Mouse (Mus musculus) MEL (cell line): ENCODE measurements at regions not wholly inside any gene's neighbourhood (a gene's known extent, or its start where the extent isn't known, plus 50 kb on each side); places are given as distances from the start of the nearest gene placed in this dataset.

Experiments
- CTCF ChIP-seq, 3 experiments: IDR thresholded peaks in 2 of 3; conservative IDR thresholded peaks in 1 of 3; 2 replicates each; pipeline ENCODE4 v1.5.1; 2011 to 2012; ENCODE audit warnings: low read length in 3 of 3, low read depth in 2 of 3, mild to moderate bottlenecking in 2 of 3, improper control_type of control experiment in 1 of 3, inconsistent platforms in 1 of 3, mixed read lengths in 1 of 3, moderate library complexity in 1 of 3; ENCODE audit not compliant: control insufficient read depth in 1 of 3, insufficient read depth in 1 of 3, poor library complexity in 1 of 3, severe bottlenecking in 1 of 3
- E2F4 ChIP-seq: IDR thresholded peaks from 2 replicates; pipeline ENCODE4 v1.6.1; 2011; ENCODE audit warnings: low read depth, low read length, improper control_type of control experiment, borderline replicate concordance
- EP300 ChIP-seq, 2 experiments: IDR thresholded peaks; 2 replicates each; pipeline ENCODE4 v1.6.1; 2011; ENCODE audit warnings: improper control_type of control experiment in 2 of 2, low read length in 2 of 2, low read depth in 1 of 2, mild to moderate bottlenecking in 1 of 2
- KAT2A ChIP-seq: conservative IDR thresholded peaks from 2 replicates; pipeline ENCODE4 v1.6.1; 2012; ENCODE audit warnings: low read depth, low read length, improper control_type of control experiment, inconsistent platforms
- MAFK ChIP-seq: IDR thresholded peaks from 2 replicates; pipeline ENCODE4 v1.6.1; 2011; ENCODE audit warnings: low read depth, mild to moderate bottlenecking, low read length, improper control_type of control experiment, borderline replicate concordance
- MAX ChIP-seq: IDR thresholded peaks from 2 replicates; pipeline ENCODE4 v1.6.1; 2011; ENCODE audit warnings: low read length, improper control_type of control experiment
- MAZ ChIP-seq: IDR thresholded peaks from 2 replicates; pipeline ENCODE4 v1.6.1; 2012; ENCODE audit warnings: low read depth, mild to moderate bottlenecking, inconsistent platforms, low read length, improper control_type of control experiment
- POLR2A ChIP-seq, 2 experiments: IDR thresholded peaks; 2 replicates each; pipeline ENCODE4 v1.6.1; 2011 to 2012; ENCODE audit warnings: low read length in 2 of 2, mild to moderate bottlenecking in 2 of 2, control low read depth in 1 of 2, improper control_type of control experiment in 1 of 2, low read depth in 1 of 2, moderate library complexity in 1 of 2; ENCODE audit not compliant: control insufficient read depth in 1 of 2, insufficient read depth in 1 of 2, poor library complexity in 1 of 2
- USF1 ChIP-seq: IDR thresholded peaks from 2 replicates; pipeline ENCODE4 v1.6.1; 2014; ENCODE audit warnings: low read depth, mild to moderate bottlenecking, inconsistent platforms, low read length, improper control_type of control experiment, moderate library complexity
- ZKSCAN1 ChIP-seq: IDR thresholded peaks from 2 replicates; pipeline ENCODE4 v1.6.1; 2012; ENCODE audit warnings: low read depth, mild to moderate bottlenecking, inconsistent platforms, low read length, improper control_type of control experiment, moderate library complexity

DNA sequence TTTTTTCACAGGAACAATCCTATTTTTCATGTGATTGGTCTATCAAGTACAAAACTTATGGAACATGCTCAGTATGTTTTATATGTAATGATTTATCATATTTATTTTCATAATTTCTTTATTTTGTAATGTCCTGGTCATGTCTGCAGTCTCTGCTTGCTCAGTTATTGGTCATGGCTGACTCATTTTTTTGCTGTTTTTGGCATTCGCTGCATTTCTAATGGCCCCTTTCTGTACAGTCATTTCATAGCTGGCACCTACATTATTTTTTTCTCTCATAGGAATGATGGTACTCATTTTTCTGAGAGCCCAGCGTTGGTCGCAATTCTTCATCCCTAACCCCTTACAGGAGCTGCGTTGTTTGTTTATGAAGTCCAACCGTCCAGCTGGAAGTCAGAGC lies 136.5 kb upstream of the Fam92a start:
- TF ChIP-seq CTCF (IDR thresholded peaks at IDR 0.05 in 2 of 3, conservative IDR thresholded peaks at IDR 0.05 in 1 of 3; ENCODE audit: control insufficient read depth in 1 of 3, insufficient read depth in 1 of 3, low read depth in 2 of 3, low read length in 3 of 3, poor library complexity in 1 of 3, severe bottlenecking in 1 of 3) (no peak), MAZ (no peak), USF1 (no peak), KAT2A (no peak), POLR2A (IDR thresholded peaks at IDR 0.05; ENCODE audit: control insufficient read depth in 1 of 2, insufficient read depth in 1 of 2, low read depth in 1 of 2, low read length in 2 of 2, poor library complexity in 1 of 2) (no peak), MAFK (no peak), EP300 (IDR thresholded peaks at IDR 0.05; ENCODE audit: low read depth in 1 of 2, low read length in 2 of 2) (no peak), E2F4 (no peak), MAX (no peak), ZKSCAN1 (no peak)
